Mouse (Mus musculus) hindbrain, embryonic 15.5 days (tissue): ENCODE data around the gene Cstb. TPM values are rescaled to one million over a fixed set of nuclear protein-coding genes. Genes with fewer than 3 reads are reported as not detected.
A peak's percentile ranks its signal among the peaks of the same experiment; 100 is the strongest.
"Not testable (repeated sequence)": the region's sequence is repeated elsewhere in the genome, so short reads cannot be mapped to it uniquely, and the experiment has no call there.

Source experiments
- ATAC-seq: fragments of 200-750 bp; cut with Nextera tagmentation; 2 replicates; pipeline ENCODE4 v1.8.0; 2017; ENCODE audit warnings: low read depth, moderate number of reproducible peaks, moderate TSS enrichment; ENCODE audit not compliant: low FRiP score
- H3K27ac ChIP-seq: fragments of 300-500 bp; sonication (generic); replicated peaks from 2 replicates; pipeline ENCODE4 v1.5.1; 2015; ENCODE audit warnings: mild to moderate bottlenecking, inconsistent platforms
- H3K27me3 ChIP-seq: fragments of 300-500 bp; sonication (generic); 2 replicates; pipeline ENCODE4 v1.6.1; 2015; ENCODE audit warnings: control low read depth, inconsistent platforms
- H3K36me3 ChIP-seq: fragments of 300-500 bp; sonication (generic); 2 replicates; pipeline ENCODE4 v1.6.1; 2015; ENCODE audit warnings: control low read depth, inconsistent platforms
- H3K4me1 ChIP-seq: fragments of 300-500 bp; sonication (generic); replicated peaks from 2 replicates; pipeline ENCODE4 v1.6.1; 2015; ENCODE audit warnings: control low read depth, inconsistent platforms
- H3K4me2 ChIP-seq: fragments of 300-500 bp; sonication (generic); 2 replicates; pipeline ENCODE4 v1.6.1; 2015; ENCODE audit warnings: moderate library complexity, mild to moderate bottlenecking, inconsistent platforms
- H3K4me3 ChIP-seq: fragments of 300-500 bp; sonication (generic); 2 replicates; pipeline ENCODE4 v1.5.1; 2015; ENCODE audit warnings: mild to moderate bottlenecking, inconsistent platforms
- H3K9ac ChIP-seq: fragments of 300-500 bp; sonication (generic); 2 replicates; pipeline ENCODE4 v1.6.1; 2015; ENCODE audit warnings: inconsistent platforms
- H3K9me3 ChIP-seq: fragments of 300-500 bp; sonication (generic); 2 replicates; pipeline ENCODE4 v1.6.1; 2016; ENCODE audit warnings: control low read depth, inconsistent platforms
- WGBS: fragments of 180-500 bp; shearing (Covaris S2); methylation state at CpG from one replicate; pipeline ENCODE4 v1.1.7; 2015; 5-methylcytosine and 5-hydroxymethylcytosine counted together
- polyA plus RNA-seq: library from polyadenylated mRNA; unstranded; fragments of >200 nt; fragmentation: Nextera tagmentation; extraction: Ambion mirVana; gene quantifications from 2 replicates; pipeline ENCODE4 v1.2.1, GENCODE M21; 2015

Cstb gene
- polyA plus RNA-seq, 1 experiment from 2014 or later = 90.9 TPM

DNA sequence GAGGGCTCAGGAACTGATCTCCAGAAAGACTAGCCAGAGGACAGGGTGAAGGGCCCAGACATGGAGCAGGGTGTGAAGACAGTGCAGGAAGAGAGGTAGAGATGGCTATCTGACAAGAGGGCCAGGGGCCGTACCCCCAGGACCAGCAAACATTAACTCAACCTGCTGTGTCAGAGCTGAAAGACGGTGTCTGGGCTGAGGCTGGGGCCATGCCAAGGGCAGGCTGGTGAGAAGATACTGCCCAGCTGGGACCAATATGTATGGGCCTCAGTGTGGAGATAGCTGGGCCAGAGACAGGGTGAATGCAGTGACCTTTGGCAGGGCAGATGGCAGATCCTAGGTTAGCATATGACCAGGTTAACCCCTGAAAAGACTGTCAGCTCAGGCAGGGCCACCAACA is 24.3 kb upstream of the Cstb start:
- H3K9me3 ChIP-seq = no peaks in the 10 kb centered on the region
- H3K4me3 ChIP-seq = no peak overlapping the region
- H3K4me1 ChIP-seq = peaks cover 15% of the 10 kb centered on the region; the same call in 1 of the 2 replicates
- H3K9ac ChIP-seq = no peak overlapping the region
- no peak overlapping the region for H3K27ac ChIP-seq
- no peak overlapping the region for H3K4me2 ChIP-seq
- ATAC-seq = no peak
- no peaks in the 10 kb centered on the region for H3K27me3 ChIP-seq
- H3K36me3 ChIP-seq = peaks cover 55% of the 10 kb centered on the region
- 81% methylated on average over 2 of the region's 2 CpGs for WGBS

DNA sequence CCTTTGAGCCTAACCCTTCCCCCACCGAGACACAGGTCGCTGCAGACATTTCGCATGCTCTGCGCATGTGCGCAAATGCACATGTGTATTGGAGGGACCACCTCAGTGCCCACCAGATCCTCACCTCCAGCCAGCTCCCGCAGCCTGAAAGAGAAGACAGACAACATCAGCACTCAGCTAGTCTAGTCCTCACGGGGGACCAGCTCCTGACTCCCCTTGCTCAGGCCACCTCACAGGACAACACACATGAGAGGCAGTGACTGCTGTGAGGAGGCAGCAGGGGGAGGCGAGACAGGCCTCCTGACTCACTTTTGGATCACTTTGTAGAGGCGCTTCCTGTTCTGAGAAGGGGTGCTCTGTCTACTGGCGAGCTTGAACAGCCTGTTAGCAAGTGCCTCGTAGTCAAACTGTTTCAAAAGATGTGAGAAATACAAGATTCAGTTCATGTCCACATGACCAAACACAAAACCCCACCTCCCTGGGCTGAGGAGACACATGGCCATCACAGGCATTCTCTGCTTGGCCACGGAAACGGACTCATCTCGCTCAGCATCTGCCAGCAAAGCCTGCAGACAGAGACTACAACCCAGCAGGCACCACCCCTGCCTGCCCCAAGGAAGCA is 23.1 kb upstream of the Cstb start:
- no peak for ATAC-seq
- H3K36me3 ChIP-seq = peaks cover 65% of the 10 kb centered on the region
- H3K9me3 ChIP-seq = no peaks in the 10 kb centered on the region
- no peak overlapping the region for H3K27ac ChIP-seq
- 0 out of 2 replicates have a peak, but pooled peaks cover 9% of the 10 kb centered on the region for H3K4me1 ChIP-seq
- H3K4me3 ChIP-seq = no peak overlapping the region
- WGBS = 92% methylated on average over 14 of the region's 14 CpGs
- H3K4me2 ChIP-seq = no peak overlapping the region
- no peaks in the 10 kb centered on the region for H3K27me3 ChIP-seq
- no peak overlapping the region for H3K9ac ChIP-seq

DNA sequence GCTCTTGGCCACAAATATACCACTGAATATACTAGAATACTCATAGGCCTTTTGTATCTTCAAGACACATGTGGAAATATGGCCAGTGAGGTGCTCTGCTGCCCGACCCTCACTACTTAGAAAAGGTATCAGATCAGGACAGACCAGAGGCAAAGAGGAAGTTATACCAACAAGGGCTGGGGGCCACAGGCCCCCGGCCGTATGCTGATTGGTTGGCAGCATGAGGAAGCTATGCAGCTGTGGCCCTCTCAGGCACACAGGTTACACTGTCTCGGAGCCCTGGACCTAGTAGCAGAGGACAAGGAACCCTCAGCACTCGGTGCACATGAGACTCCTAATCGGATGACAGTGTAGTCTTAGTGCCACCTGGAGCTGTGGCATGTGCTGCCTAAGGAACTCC is 19.3 kb upstream of the Cstb start:
- no peak overlapping the region for H3K9ac ChIP-seq
- no peak for ATAC-seq
- H3K4me1 ChIP-seq = peaks cover 5% of the 10 kb centered on the region
- H3K36me3 ChIP-seq = peaks cover 81% of the 10 kb centered on the region
- H3K27me3 ChIP-seq = no peaks in the 10 kb centered on the region
- H3K4me3 ChIP-seq = no peak overlapping the region
- H3K27ac ChIP-seq = no peak overlapping the region
- H3K9me3 ChIP-seq = no peaks in the 10 kb centered on the region
- no peak overlapping the region for H3K4me2 ChIP-seq
- 97% methylated on average over 6 of the region's 6 CpGs for WGBS

DNA sequence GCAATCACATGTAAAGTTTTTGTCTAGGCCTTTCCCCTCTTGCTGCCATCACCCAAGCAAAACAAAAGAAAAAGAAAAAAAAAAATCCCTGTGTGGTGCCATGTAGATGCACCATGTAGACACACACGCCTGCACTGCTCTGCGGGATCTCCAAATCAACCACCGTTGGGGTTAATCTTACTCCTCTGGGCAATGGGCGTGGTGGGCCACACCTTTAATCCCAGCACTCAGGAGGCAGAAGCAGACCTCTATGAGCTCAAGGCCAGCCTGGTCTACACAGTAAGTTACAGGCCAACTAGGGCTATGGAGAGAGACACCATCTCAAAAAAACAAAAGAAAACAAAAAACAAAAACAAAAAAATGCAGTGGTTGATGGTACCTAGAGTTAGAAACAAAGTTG is 18.3 kb upstream of the Cstb start:
- 92% methylated on average over 4 of the region's 4 CpGs for WGBS
- Histone ChIP-seq H3K4me1 (peaks cover 14% of the 10 kb centered on the region), H3K27ac (no peak overlapping the region), H3K4me2 (no peak overlapping the region), H3K9me3 (no peaks in the 10 kb centered on the region), H3K27me3 (no peaks in the 10 kb centered on the region), H3K9ac (no peak overlapping the region), H3K36me3 (peaks cover 71% of the 10 kb centered on the region), H3K4me3 (no peak overlapping the region)
- ATAC-seq = no peak

DNA sequence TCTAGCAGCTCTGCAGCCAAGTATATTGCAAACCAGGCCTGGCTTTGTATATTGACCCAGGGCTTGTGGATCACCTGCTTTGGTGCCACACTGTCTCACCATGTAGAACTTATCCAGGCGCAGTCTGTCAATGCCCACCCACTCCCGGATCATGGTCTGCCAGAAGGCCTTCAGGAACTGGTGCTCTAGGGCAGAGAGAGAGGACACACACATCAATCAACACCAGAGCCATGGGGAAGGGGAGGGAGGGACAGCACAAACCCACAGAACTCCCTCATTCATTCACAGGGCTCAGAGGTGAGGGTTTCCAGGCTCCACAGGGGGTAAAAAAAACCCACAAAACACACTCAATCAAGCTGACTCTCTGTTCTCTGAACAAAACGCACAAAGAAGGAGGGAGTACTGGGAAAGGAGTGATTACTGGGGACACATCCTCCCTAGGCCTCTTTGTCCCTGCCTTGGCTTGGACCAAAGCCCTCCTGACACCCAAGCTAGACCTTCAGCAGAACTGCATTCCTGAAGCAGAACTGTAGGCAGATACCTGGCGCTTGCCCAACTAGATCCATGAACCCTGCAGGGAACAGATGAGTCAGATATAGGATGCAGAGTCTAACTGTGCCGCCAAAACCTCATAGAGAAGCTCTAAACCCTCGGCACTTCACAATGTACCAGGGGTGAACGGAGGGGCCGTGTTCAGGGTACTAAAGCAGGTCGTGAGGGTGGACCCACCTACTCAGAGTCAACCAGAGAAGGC is 16.3 kb upstream of the Cstb start:
- no peak overlapping the region for H3K4me2 ChIP-seq
- peaks cover 51% of the 10 kb centered on the region for H3K36me3 ChIP-seq
- no peak overlapping the region for H3K9ac ChIP-seq
- peaks cover 19% of the 10 kb centered on the region for H3K4me1 ChIP-seq
- H3K4me3 ChIP-seq = no peak overlapping the region
- H3K9me3 ChIP-seq = no peaks in the 10 kb centered on the region
- H3K27me3 ChIP-seq = no peaks in the 10 kb centered on the region
- no peak overlapping the region for H3K27ac ChIP-seq
- ATAC-seq = no peak
- 80% methylated on average over 9 of the region's 9 CpGs for WGBS

DNA sequence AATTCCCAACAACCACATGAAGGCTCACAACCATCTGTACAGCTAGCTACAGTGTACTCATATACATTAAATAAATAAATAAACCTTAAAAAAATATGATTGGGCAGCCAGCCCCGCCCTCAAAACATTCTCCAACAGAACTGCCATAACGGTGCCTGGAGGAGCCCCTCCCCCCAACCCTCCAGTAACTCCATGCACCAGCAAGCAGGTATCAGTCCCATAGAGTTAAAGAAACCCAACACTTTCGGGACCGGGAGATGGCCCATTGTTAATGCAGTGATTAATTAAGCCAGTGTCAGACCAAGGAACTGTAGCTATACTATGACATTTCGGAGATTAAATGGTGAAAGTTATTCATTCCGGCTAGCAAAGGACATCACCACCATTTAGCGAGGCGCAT is 13.6 kb upstream of the Cstb start:
- peaks cover 19% of the 10 kb centered on the region for H3K4me1 ChIP-seq
- H3K27ac ChIP-seq = peak overlapping the region; percentile 83
- H3K36me3 ChIP-seq = peaks cover 30% of the 10 kb centered on the region
- peak; percentile 10 for ATAC-seq
- no peaks in the 10 kb centered on the region for H3K9me3 ChIP-seq
- no peaks in the 10 kb centered on the region for H3K27me3 ChIP-seq
- peak overlapping the region; percentile 65 for H3K9ac ChIP-seq
- peak overlapping the region; percentile 75 for H3K4me2 ChIP-seq
- H3K4me3 ChIP-seq = peak overlapping the region; percentile 62
- 12% methylated on average over 8 of the region's 8 CpGs for WGBS

DNA sequence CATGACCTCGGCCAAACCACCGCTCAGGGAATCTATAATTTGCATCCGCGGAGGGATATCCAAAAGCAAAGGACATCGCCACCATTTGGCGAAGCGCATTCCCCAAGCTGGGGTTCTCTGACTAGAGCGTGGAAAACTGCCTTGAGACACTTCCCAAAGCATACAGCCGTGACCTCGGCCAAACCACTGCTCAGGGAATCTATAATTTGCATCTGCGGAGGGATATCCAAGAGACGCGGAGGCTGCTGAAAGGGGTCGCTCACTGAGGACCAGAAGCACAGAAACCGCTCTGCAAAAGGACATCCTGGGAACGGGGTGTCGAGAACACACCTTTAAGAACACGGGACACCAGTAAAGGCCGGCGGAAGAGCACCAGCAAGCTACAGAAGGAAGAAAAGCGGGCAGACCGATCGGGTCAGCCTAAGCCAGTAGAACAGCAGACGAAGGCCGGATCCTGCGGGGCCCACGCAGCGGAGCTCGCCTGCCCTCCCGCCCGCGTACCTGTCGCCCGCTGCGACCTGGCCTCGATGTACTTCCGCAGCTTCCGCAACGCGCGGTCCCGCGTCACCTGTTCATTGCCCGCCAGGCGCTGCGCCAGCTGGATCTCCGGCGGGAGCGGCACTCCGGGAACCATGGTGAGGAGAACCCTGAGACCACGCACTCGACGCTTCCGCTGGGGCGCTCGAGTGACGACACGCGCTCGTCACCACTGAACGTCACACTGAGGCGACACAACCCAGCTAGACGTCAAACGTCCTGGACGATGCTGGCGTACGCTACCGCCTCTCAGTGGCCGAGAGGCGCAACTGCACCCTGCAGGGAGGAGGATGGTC is 12.9 kb upstream of the Cstb start, which contains the start of gene Rrp1:
Gene Rrp1 (minus strand): TSS at position 725 of the 833 bp plus-strand sequence.
- peak within 1 kb of the TSS; percentile 62 for H3K4me3 ChIP-seq
- no peaks in the 10 kb centered on the region for H3K27me3 ChIP-seq
- H3K4me2 ChIP-seq = peak within 1 kb of the TSS; percentile 75
- H3K9ac ChIP-seq = peak within 1 kb of the TSS; percentile 65
- H3K4me1 ChIP-seq = peaks cover 19% of the 10 kb centered on the region
- under 1% methylated on average over 70 of the region's 70 CpGs for WGBS
- H3K27ac ChIP-seq = peak within 1 kb of the TSS; percentile 83
- H3K9me3 ChIP-seq = no peaks in the 10 kb centered on the region
- ATAC-seq = peak; percentile 93
- H3K36me3 ChIP-seq = peaks cover 27% of the 10 kb centered on the region

DNA sequence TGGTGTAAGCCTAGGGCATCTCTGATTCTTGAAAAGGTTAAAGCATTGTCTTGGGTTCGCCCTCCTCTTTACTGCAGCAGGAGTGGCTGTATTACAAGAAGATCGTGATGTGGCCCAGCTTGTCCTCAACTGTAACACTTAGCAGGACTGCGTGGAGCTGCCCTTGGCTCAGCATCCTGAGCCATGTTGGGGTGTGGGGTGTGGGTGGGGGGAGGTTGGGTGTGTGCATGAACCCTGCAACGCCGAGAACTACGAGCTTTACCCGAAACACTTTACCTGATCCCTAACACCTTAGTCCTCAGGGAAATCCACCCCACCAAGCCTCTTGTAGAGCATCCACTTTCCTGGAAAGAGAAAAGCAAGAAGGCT is 12.3 kb upstream of the Cstb start:
- Histone ChIP-seq H3K4me2 (peak overlapping the region; percentile 75), H3K4me1 (peaks cover 19% of the 10 kb centered on the region)
- 48% methylated on average over 7 of the region's 7 CpGs for WGBS

DNA sequence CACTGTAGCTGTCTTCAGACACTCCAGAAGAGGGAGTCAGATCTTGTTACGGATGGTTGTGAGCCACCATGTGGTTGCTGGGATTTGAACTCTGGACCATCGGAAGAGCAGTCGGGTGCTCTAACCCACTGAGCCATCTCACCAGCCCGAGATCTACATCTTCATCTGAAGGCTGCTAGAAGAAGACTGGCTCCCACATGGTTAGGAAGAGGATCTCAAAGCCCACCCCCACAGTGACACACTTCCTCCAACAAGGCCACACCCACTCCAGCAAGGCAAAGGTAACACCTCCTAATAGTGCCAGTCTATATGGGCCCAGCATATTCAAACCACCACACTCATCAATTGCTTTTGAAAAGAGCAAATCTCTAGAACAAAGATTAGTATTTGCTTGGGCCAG is 10.5 kb upstream of the Cstb start:
- not testable (repeated sequence) for H3K36me3 ChIP-seq, H3K9me3 ChIP-seq, H3K9ac ChIP-seq, H3K27me3 ChIP-seq, H3K27ac ChIP-seq, H3K4me2 ChIP-seq, ATAC-seq, H3K4me3 ChIP-seq
- WGBS = 84% methylated on average over 3 of the region's 4 CpGs
- H3K4me1 ChIP-seq = peaks cover 19% of the 10 kb centered on the region

More for the DNA sequence above, 12.3 kb upstream of the Cstb start:
- H3K27me3 ChIP-seq = no peaks in the 10 kb centered on the region
- H3K36me3 ChIP-seq = peaks cover 23% of the 10 kb centered on the region
- H3K27ac ChIP-seq = peak overlapping the region; percentile 83
- H3K9me3 ChIP-seq = no peaks in the 10 kb centered on the region
- no peak; the same call in 1 of the 2 replicates for ATAC-seq
- peak overlapping the region; percentile 62 for H3K4me3 ChIP-seq
- H3K9ac ChIP-seq = no peak overlapping the region

DNA sequence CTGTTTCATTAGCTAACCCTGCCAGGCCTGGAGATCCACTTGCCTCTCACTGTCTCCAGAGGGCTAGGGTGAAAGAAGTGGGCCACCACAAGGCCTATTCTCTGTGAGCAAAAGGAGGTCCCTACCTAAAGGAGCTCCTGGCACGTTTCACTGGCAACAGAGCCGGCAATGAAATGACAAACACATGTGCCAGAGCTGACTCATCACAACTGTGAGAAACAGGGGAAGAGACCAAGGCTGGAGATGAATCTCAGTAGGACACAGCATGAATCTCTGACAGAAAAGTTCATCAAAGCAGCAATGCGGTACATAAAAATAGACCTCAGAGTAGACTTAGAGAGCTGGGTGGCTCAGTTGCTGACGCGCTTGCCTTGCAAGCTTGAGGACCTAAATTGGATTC is 7.6 kb upstream of the Cstb start:
- no peaks in the 10 kb centered on the region for H3K36me3 ChIP-seq
- H3K4me1 ChIP-seq = peaks cover 5% of the 10 kb centered on the region; the same call in 1 of the 2 replicates
- WGBS = 62% methylated on average over 5 of the region's 5 CpGs
- no peaks in the 10 kb centered on the region for H3K27me3 ChIP-seq
- no peak overlapping the region for H3K4me3 ChIP-seq
- H3K9ac ChIP-seq = no peak overlapping the region
- no peak overlapping the region for H3K27ac ChIP-seq
- no peaks in the 10 kb centered on the region for H3K9me3 ChIP-seq
- H3K4me2 ChIP-seq = no peak overlapping the region
- ATAC-seq = no peak

DNA sequence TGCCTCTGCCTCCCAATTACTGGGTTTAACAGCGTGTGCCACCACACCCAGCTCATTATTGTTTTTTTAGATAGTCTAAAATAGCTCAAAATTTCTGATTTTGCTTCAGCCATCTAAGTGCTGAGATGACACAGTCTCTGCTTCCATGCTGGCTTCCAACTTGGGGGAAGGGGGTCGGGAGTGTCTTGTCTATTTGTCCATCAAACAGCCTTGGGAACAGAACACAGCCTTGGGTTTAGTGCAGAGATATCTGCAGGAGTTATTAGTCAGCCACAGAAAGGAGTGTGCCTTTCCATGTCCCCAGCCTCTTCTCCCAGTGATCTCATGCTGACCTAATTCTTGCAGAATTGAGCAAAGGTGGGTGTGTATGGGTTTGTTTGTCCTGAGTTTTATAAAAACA is 6.7 kb upstream of the Cstb start:
- Histone ChIP-seq H3K9ac (no peak overlapping the region), H3K27me3 (no peaks in the 10 kb centered on the region), H3K4me3 (no peak overlapping the region), H3K27ac (no peak overlapping the region), H3K36me3 (no peaks in the 10 kb centered on the region), H3K4me2 (no peak overlapping the region), H3K9me3 (no peaks in the 10 kb centered on the region), H3K4me1 (no peaks in the 10 kb centered on the region)
- WGBS = 92% methylated on average over 2 of the region's 2 CpGs
- no peak for ATAC-seq

DNA sequence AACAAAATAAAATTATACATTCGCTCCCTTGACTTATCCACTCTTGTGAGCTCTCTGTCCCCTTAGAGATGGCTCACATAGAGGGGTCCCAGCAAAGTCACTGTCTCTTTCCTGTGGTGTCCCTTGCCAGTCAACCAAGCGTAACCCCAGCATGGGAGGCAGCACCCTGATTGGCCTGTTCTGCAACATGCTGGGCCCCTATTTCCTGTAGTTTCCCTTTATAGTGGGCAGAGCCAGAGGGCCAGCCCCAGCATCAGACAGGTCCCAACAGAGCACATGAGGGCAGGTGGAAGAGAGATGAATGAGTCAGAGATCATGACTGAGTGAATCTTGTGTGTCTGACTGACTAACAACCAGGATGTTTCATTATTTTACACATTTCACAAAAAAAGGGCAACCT is 4.5 kb upstream of the Cstb start:
- Histone ChIP-seq H3K36me3 (no peaks in the 10 kb centered on the region), H3K27ac (no peak overlapping the region), H3K4me3 (no peak overlapping the region), H3K27me3 (no peaks in the 10 kb centered on the region), H3K4me2 (no peak overlapping the region), H3K9me3 (no peaks in the 10 kb centered on the region), H3K9ac (no peak overlapping the region), H3K4me1 (peaks cover 6% of the 10 kb centered on the region; the same call in 1 of the 2 replicates)
- ATAC-seq = no peak
- 88% methylated on average over 2 of the region's 2 CpGs for WGBS
